Mouse (Mus musculus): ENCODE data around the gene BB287469. TPM values are rescaled to one million over a fixed set of nuclear protein-coding genes. Genes with fewer than 3 reads are reported as not detected.
"Not testable (repeated sequence)": the region's sequence is repeated elsewhere in the genome, so short reads cannot be mapped to it uniquely, and the experiment has no call there.

Gene BB287469
- not detected in 2 replicates for polyA plus RNA-seq (2016; fragmentation: Nextera tagmentation; extraction: Ambion mirVana)

DNA sequence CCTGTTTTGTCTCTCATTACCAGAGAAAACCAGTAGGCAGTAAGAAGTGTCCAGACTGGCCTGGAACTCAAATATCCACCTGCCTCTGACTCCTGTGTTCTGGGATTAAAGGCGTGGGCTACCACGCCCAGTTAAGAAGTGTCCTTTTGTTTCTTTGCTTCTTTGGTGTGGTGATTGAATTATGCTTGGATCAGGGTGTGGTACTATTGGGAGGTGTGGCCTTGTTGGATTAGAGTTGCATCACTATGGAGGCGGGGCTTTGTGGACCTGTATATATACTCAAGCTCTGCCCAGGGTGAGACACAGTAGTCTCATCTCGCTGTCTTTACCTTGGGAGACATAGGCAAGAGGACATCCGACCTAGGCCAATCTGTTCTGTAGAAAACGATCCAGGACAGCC is at the start of gene BB287469:
BB287469 (plus strand) TSS at position 301 of the 400 bp plus-strand sequence.
- not testable (repeated sequence) for H3K4me3 ChIP-seq; ATAC-seq (ENCODE audit: low FRiP score, low read depth); H3K9ac ChIP-seq; H3K4me1 ChIP-seq; H3K27me3 ChIP-seq (replicated peaks); H3K9me3 ChIP-seq; H3K4me2 ChIP-seq (replicated peaks); H3K27ac ChIP-seq; H3K36me3 ChIP-seq
- whole genome bisulfite sequencing, result 94% methylated on average over 6 of the region's 6 CpGs

GRCm38 (mm10) chr12:87775655-87776054 is 40.7 kb upstream of the BB287469 start, which contains the start of gene Gm21319:
Gm21319 (minus strand) TSS chr12:87775755.
- not testable (repeated sequence) for H3K27me3 ChIP-seq (replicated peaks); H3K9ac ChIP-seq; H3K4me2 ChIP-seq (replicated peaks); H3K36me3 ChIP-seq; H3K27ac ChIP-seq; H3K4me3 ChIP-seq; ATAC-seq (ENCODE audit: low FRiP score, low read depth); H3K9me3 ChIP-seq; H3K4me1 ChIP-seq
- WGBS, result 86% methylated on average over 4 of the region's 4 CpGs

DNA sequence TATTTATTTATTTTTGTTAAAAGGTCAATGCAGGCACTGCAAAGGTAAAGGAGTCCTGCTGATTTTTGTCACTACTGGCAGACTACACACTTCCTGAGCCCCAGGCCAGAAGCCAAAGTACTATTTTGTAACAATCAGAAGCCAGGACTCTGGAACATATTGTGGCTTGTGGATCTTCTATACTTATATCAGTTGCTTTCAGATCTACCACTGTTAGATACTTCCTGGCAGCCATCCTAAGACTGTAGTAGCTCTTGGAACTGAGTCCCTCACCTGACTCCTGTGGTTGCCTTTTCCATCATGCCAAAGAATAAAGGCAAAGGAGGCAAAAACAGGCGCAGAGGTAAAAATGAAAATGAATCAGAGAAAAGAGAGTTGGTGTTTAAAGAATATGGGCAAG is 21.2 kb upstream of the BB287469 start, which contains the start of gene Gm21936:
Gm21936 (plus strand) TSS at position 301 of the 400 bp plus-strand sequence.
- H3K9me3 ChIP-seq; H3K36me3 ChIP-seq; H3K27me3 ChIP-seq (replicated peaks); ATAC-seq (ENCODE audit: low FRiP score, low read depth); H3K4me1 ChIP-seq; H3K4me2 ChIP-seq (replicated peaks); H3K27ac ChIP-seq; H3K9ac ChIP-seq; H3K4me3 ChIP-seq: not testable (repeated sequence)
- WGBS, result 85% methylated on average over 1 of the region's 1 CpGs

DNA sequence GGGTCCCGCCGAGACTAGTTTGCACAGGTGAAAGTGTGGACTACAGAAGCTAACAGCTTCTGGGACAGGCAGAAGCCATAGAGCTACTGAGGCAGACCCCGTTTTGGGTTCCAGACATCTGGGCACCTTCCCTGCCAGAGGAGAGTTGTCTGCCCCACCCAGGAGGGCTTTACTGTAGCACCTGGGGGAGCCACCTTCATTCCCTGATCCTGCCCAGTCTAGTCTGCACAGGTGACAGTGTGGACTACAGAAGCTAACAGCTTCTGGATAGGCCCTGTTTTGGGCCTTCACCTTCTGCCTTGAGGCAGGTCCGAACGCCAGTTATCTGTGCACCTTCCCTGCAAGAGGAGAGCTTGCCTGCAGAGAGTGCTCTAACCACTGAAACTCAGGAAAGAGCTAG is 18.4 kb upstream of the BB287469 start:
- H3K9ac ChIP-seq; H3K4me1 ChIP-seq; H3K27ac ChIP-seq; H3K36me3 ChIP-seq; H3K27me3 ChIP-seq (replicated peaks); H3K9me3 ChIP-seq; H3K4me3 ChIP-seq; ATAC-seq (ENCODE audit: low FRiP score, low read depth); H3K4me2 ChIP-seq (replicated peaks): not testable (repeated sequence)
- WGBS, result 85% methylated on average over 5 of the region's 5 CpGs

DNA sequence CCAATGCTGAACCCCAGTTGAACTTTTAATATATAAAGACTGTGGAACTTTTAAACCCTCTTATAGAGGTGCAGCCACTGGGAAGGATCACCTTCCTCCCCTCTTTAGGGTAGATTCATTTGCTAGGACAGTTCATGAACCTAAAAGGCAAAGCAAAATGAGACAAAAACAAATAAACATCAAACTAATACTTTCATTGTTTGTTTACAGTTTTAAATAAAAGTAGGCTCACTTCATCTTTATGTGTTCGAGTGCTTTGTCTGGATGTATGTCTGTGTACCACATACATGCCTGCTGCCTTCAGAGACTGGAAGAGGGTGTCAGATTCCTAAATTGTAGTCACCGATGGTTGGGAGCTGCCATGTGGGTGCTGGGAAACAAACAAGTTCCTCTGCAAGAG is 25.9 kb downstream of the BB287469 start, which contains the start of gene Gm2001:
Gm2001 (minus strand) TSS at position 101 of the 400 bp plus-strand sequence.
- not testable (repeated sequence) for H3K4me3 ChIP-seq; H3K4me2 ChIP-seq (replicated peaks); H3K9ac ChIP-seq; H3K4me1 ChIP-seq; H3K27ac ChIP-seq; H3K27me3 ChIP-seq (replicated peaks); H3K36me3 ChIP-seq; ATAC-seq (ENCODE audit: low FRiP score, low read depth); H3K9me3 ChIP-seq
- WGBS, result 87% methylated on average over 2 of the region's 2 CpGs

DNA sequence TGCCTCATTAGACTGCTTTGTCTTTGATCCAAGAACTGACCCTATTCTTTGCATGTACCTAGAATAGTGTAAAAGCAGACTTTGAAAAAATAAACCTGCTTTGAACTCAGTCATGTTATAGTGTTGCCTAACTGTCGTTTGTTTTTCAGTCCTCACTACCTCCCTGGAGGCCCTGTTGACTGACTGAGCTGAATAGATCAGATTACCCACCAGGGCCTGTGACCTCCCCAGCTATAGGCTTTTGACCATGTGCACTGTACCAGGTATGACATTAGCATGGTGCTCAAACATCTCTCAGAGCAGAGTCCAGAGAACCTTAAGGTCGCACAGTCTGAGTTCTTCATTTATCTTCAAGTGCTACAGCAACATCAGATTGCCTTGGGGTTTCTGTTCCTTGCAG is 34.3 kb downstream of the BB287469 start:
- no CpG with 5 or more reads among the region's 2 CpGs for WGBS
- ATAC-seq (ENCODE audit: low FRiP score, low read depth), result not testable (repeated sequence)

GRCm38 (mm10) chr12:87856067-87856466 is 39.7 kb downstream of the BB287469 start:
- not testable (repeated sequence) for H3K36me3 ChIP-seq; H3K27ac ChIP-seq; H3K9me3 ChIP-seq; ATAC-seq (ENCODE audit: low FRiP score, low read depth); H3K4me3 ChIP-seq; H3K4me2 ChIP-seq (replicated peaks); H3K9ac ChIP-seq; H3K27me3 ChIP-seq (replicated peaks); H3K4me1 ChIP-seq
- WGBS, result 86% methylated on average over 1 of the region's 1 CpGs

More for the DNA sequence above, 34.3 kb downstream of the BB287469 start:
- H3K9ac ChIP-seq; H3K4me2 ChIP-seq (replicated peaks); H3K4me3 ChIP-seq; H3K4me1 ChIP-seq; H3K27me3 ChIP-seq (replicated peaks); H3K36me3 ChIP-seq; H3K27ac ChIP-seq; H3K9me3 ChIP-seq: not testable (repeated sequence)

GRCm38 (mm10) chr12:87861740-87862692 is 45.6 kb downstream of the BB287469 start:
- not testable (repeated sequence) for H3K27me3 ChIP-seq (replicated peaks); H3K4me3 ChIP-seq; H3K4me1 ChIP-seq; H3K4me2 ChIP-seq (replicated peaks); H3K9ac ChIP-seq; H3K36me3 ChIP-seq; H3K27ac ChIP-seq
- H3K9me3 ChIP-seq, result peaks cover 15% of the 10 kb centered on the region
- WGBS, result 87% methylated on average over 23 of the region's 23 CpGs
- peak; percentile 29; the same call in 1 of the 2 replicates for ATAC-seq (ENCODE audit: low FRiP score, low read depth)

DNA sequence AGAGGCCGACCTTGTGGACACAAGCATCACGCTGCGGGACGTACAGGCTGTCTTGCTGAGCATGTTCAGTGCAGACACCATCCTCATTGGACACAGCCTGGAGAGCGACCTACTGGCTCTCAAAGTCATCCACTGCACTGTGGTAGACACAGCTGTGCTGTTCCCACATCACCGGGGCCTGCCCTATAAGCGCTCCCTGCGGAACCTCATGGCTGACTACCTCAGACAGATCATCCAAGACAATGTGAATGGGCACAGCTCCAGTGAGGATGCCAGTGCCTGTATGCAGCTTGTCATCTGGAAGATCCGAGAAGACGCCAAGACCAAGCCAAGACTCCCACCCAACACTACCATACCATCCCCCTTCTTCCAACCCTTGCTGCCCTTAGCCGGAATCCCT is 47.3 kb downstream of the BB287469 start:
- WGBS, result 90% methylated on average over 10 of the region's 11 CpGs
- H3K27ac ChIP-seq; H3K36me3 ChIP-seq; H3K4me1 ChIP-seq; H3K27me3 ChIP-seq (replicated peaks); H3K4me2 ChIP-seq (replicated peaks); ATAC-seq (ENCODE audit: low FRiP score, low read depth); H3K9ac ChIP-seq; H3K4me3 ChIP-seq: not testable (repeated sequence)
- peaks cover 15% of the 10 kb centered on the region for H3K9me3 ChIP-seq

DNA sequence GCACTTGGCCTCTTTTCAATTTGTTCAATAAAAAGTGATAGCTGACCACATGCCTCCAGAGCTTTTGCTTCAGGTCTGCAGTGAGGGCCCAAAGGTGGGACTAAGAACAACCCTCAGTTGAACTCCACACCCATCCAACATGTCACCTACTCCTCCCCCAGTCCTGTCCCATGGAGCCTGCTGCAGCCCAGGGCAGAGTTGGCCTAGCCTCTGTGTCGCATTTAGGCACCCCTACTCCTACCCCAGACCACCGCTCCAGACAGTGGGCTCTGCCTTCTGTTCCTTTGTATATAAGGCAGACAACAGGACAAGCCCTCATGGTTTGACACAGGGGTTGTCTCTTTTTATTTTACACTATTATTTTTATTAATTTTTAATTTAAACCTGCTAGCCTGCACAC is 47.7 kb downstream of the BB287469 start:
- not testable (repeated sequence) for H3K4me3 ChIP-seq; H3K4me1 ChIP-seq; H3K36me3 ChIP-seq; H3K9ac ChIP-seq; H3K27me3 ChIP-seq (replicated peaks); H3K27ac ChIP-seq; ATAC-seq (ENCODE audit: low FRiP score, low read depth); H3K4me2 ChIP-seq (replicated peaks)
- H3K9me3 ChIP-seq, result peaks cover 15% of the 10 kb centered on the region
- 77% methylated on average over 2 of the region's 2 CpGs for WGBS
